Mouse (Mus musculus) kidney, adult 18-20 months (tissue): ENCODE results near the gene Ctsz.

Experiments
- DNase-seq: peaks from one replicate; pipeline ENCODE4 v3.0.0; 2021

The Ctsz gene

DNA sequence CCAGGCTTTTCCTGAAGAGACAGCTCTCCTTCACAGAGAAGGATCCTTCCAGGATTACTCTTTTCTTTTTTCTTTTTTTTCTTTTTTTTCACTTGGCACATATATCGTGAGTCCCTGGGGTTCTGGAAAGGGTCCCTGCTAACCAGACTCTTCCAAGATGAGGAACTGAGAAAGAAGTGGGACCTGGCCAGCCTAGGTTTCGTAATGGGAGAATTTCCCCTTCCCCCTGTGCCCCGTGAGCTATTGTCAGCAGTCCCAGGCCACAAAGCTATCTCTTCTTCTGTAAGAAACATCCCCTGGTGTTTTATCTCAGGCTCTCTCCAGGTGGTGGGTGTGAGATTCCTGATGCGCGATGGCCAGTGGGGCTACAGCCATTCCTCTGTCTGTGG is 605 bp upstream of the Ctsz start:
- no peak for DNase-seq

DNA sequence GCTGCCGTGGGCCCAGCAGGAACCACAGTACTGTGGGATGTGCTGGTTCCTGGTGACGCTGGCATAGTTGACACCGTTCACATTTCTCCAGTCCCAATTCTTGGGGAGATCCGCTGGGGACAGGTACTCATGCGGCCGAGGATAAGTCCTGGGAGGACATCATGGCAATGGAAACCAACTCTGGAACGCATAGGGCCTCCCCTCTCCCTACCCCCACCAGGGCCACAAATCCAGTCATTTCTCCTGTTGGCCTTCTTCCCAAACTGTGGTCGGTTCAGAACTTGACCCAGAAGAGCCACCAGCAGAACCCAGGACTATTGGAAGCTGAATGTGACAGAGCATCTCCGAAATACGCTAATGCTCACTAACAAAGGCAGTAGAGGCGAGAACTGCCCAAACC is 658 bp downstream of the Ctsz start:
- DNase-seq: no peak

DNA sequence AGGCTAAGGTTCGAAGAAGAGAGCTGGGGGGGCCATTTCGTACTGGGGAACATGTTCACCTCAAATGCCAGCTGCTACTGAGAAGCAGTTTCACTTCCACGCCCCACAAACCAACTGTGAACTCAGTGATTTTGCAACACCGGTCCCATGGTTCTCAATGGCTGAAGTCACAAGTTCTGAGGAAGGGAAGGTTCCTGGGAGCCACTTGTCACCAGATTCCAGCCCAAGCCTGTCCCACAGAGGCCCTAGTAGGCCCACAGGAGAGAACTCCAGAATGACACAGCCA is 1.2 kb downstream of the Ctsz start:
- DNase-seq: no peak

DNA sequence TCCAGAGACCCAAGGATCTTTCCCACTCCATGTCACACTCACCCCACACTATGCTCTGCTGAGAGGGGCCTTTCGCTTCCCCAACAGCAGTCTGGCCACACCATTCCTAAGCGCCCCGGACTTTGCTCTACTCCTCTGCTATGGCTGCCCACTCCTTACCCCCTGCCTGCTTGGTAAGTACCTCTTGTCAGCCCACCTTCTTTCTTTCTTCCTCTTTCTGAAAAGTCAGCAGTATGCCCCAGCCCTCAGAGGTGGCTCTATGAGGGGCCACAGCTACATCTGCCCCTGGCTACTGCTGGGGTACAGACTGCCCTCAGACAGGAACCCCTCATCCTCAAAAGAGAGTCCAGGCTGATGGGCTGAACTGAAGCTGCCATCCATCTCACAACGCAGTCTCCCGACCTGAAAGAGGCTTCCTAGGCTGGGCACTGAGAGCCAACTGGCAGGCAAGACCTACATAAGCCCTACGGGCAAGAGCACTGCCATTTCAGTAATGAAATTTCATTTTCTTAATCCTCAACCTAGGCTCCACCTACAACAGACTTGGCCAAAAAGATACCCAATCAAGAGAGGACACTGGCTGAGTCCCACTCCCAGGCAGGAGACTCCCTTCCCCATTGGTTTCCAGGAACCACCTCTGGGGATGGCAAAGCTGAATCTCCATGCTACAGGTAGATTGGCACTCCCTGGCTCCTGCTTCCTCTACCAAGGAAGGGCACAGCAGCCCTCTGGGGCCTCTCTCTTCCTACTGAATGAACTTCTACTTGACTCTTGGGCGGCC is 1.7 kb downstream of the Ctsz start:
- DNase-seq: no peak

DNA sequence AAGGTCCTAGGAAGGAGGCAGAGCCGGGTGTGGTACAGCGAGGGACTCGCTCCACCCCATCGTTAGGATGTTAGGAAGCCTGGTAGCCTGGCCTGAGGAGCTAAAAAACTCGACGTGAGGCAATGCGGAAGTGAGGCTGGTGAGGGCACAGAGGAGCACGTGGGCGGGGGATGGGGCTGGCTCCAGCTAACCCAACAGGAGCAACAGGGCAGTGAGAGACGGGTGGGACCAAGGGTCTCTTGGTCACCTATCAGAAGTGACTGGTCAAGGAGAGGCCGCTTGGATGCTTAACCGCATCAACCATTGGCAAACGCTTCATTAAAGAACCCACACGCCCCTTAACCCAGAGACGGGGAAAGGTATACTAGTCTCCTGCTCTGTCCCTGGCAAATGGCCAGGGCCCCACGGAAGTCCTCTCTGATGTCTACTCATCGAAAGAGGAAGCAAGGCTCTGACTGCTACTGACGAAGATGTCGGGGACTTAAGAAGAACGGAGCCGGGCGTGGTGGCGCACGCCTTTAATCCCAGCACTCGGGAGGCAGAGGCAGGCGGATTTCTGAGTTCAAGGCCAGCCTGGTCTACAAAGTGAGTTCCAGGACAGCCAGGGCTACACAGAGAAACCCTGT is 2.6 kb downstream of the Ctsz start:
- no peak for DNase-seq

DNA sequence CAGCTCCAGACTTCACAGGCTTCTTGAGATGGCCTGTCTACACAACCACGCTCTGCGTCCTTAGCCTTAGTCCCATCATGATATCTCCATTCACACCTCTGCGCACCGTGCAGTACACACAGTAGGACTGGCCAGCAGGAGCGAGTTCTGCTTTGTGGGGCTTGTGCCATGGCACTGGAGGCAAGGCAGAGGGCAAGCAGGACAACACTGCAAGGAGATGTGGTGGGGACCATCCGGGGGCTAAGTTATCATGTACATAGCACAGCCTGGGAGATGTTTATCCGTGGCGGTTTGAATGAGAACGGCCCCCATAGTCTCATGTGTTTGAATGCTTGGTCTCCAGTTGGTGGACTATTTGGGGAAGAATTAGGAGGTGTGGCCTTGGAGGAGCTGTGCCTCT is 3.9 kb downstream of the Ctsz start:
- DNase-seq: no peak

DNA sequence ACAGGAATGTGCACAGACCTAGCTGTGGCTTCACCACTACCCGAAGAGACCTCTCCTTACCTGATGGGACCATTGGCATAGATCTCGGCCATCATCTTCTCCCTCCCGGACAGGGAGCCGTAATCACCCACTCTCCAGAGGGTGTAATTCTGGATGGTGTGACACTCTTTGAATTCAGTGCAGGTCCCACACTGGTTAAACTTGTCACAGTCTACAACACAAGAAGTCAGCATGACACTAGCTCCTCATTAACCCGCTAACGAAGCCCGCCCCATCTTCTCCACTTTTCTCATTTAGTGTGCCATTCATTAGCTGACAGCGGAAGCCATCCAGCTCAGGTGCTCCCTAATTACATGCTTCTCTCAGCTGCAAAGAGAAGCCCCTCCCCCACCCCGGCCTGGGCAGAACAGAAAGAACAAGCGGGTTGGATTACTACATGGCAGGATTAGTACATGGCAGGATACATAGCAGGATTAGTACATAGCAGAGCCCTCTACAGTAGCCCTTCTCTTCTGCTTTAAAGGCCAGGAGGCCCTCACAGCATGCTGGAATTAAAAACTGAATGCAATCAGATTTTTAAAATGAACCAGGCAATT is 9.7 kb downstream of the Ctsz start:
- DNase-seq: no peak

DNA sequence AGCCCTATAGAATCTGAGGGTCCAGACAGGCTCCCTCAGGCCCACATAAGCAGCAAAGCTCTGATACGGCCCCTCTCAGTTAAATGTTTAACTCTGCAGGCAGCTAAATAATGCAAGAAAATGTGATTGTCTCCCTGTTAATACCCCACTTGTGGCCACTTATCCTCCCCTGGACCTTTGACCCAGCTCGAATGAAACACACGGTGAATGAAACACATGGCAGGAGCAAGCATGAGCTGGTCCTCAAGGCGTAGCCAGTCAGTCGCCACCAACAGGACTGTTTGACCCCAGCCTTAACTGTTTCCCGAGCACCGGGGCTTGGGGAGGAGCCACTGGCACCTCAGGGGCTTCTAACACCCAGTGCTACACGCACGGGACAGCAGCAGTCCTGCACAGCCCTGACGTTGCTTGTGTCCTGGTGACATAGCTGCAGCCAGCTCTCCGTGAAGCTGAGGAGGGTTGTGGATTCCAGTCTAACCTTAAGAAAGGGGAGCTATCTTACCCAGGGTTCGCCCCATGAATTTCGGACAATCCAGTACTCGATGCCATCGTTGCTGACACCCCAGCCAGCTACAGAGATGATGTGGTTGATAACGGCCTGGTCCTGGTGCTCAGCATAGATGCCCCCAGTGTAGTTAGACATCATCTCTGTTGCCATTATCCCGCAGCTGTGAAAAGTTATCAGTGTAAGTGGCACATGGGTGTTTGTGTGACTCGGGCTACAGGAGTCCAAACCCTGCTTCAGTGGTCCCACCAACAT is 10.6 kb downstream of the Ctsz start:
- peak; percentile 27 for DNase-seq

DNA sequence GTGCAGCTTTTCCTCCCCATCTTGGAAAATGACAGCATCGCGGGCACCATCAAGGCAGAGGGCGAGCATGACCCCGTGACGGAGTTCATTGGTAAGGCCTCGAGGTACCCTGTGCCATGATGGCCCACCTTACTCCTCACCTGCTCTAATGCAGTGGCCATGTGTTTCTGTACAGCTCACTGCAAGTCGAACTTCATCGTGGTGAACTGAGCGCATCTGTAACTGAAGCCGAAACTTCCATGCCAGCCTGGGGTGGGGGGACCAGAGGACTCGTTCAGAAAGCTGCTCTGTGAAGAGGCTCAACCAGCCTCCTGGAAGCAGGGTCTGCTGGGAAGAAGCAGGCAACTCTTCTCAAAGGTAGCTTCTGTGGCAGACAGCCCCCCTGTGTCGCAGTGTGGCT is 12.0 kb downstream of the Ctsz start:
- DNase-seq: no peak

DNA sequence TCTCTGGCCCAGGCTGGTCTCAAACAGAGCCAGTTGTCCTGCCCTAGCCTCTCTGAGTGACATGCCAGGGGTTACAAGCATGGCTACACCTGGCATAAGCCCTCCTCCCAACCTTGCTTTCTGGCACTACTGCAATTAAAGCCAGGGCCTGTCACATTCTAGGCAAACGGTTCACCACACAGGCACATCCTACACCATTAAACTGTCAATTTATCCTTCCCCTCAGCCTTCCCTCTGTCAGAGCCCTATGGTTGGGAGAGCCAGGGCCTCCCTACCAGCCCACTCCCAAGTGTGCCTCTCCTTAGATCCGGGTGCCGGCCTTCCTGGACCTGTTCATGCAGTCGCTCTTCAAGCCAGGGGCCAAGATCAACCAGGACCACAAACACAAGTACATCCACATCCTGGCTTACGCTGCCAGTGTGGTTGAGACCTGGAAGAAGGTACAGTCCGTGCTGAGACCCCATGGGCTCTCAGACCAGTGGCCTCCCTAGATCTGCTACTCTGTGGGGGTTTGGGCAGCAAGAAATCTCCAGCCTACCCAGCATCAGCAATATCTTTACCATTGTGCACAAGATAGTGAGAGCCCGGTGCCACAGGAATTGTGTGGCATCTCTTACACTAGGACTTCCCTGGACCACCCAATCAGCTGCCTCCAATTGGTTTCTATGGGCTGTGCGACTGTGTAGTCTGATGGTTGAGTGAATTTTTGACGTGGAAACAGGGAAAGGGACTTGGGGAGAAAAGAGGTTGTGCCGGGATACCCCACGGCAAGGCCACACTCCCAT is 14.3 kb downstream of the Ctsz start:
- no peak for DNase-seq

DNA sequence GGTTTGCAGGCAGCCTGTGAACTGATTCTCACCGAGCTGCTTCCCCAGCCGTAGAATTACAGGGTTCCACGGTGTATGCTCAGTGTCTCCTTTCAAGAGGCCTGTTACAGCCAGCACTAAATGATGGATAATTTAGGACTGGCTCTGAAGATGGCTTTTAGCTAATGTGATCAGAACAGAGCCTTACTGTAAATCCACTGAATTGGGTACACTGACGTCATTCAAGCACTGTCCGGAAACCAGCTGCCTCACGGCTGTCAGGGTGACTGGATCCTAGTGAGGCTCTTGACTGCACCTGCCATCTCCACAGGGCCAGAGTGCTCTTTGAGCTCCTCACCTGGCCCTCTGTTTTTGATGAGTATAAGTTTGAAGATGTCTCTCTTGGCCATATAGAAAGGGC is 17.7 kb downstream of the Ctsz start:
- no peak for DNase-seq

DNA sequence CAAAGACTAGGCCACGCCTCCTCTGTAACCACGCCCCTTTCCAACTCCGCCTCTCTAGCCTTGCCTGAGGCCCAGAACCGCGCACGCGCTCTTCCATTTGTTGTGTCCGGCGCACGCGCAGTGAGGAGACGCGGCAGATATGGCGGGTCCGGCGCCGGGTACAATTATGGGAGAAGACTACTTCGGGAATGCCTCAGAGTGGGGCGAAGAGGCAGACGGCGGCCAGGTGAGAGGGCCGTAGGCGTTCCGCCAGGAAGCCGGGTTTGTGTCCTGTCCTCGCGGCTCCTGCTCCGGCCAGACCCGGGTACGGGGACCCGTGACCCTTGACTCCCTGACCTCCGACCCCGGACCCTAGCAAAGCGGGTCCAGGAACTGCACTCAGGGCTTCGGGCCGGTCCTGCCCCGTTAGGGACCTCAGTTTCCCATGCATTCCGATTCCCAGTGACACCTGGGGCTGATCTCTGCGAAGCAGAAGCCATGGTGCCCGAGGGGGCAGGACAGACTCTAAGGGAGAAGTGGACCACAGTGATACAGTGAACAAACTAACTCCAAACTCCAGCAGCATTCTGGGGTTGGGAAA is 23.0 kb downstream of the Ctsz start, which contains the start of gene Nelfcd:
TSS of gene Nelfcd (plus strand) at position 74 of the 580 bp plus-strand sequence.
- peak; percentile 95 for DNase-seq

DNA sequence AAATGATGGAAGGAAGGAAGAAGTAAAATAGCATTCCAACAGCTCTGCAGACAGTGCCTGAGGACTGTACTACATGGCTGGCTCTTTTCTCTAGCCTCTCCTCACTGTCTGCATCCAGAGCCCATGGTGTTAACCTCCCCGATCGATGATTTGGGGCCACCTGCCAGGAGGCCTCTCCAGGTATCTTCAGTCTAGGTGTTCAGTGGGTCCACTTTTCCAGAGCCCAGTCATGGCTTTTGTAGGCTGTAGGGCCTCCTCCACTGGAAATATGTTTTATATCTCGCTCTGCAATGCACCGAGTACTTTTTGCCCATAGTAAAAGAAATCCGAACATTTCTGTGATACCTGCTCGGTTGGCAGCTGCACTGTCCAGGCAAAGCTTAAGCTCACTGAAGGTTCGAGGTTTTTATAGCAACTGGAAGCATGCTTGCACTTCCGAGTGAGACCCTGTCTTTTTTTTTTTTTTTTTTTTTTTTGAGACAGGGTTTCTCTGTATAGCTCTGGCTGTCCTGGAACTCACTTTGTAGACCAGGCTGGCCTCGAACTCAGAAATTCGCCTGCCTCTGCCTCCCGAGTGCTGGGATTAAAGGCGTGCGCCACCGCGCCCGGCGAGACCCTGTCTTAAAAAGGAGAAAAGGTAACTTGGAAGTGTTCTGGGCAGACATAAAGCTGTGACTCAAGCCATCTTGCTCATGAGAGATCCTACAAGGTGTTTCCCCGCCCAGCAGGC is 23.7 kb downstream of the Ctsz start:
- no peak for DNase-seq

DNA sequence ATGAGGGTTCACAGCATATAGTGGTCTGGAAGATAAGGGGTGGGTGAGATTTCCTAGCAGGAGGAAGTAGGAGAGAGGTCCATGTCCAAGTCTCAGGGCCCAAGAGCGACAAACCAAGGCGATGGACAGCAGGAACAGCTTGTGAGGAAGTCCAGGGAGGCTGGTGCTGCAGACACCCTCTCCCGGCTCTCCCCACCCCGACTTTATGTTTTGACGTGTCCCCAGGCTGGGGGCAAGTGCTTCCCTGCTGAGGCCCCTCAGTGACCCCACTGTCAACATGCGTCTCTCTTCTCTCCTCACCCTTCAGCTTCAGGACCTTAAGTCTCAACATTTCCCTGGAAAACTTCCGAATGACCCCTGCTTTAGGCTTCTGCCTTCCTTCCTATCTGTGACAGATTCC is 25.7 kb downstream of the Ctsz start:
- DNase-seq: no peak

DNA sequence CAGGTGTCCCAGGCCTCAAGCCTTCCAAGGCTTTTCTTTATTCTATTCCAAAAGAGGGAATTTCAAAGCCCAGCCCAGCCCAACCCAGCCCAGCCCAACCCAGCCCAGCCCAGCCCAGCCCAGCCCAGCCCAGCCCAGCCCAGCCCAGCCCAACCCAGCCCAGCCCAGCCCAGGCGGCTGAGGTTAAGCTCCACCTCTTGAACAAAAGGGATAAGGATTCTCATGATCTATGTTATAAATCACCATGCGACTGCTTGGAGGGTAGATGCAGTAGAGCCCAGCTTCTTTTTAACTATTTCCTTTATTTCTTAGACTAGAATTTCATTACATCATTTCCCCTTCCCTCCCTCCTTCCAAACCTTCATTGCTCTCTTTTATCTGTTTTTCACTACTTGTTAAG is 28.6 kb downstream of the Ctsz start:
- no peak for DNase-seq

DNA sequence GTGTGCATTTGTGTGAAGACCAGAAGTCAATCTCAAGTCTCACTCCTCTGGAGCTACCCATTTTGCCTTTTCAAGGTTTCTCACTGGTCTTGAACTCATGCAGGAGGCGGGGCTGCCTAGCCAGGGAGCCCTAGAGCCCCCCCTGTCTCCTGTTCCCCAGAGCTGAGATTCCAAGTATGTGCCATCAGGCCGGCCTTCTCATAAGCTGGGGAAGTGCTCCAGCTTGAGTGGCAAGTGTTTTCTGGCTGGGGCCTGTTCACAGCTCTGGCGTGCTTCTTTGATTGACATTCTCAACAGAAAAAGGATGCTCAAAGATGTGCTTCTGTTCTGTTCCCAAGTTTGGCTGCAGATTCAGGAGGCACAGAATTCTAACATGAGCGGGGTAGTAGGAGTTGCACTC is 38.4 kb downstream of the Ctsz start:
- DNase-seq: no peak

DNA sequence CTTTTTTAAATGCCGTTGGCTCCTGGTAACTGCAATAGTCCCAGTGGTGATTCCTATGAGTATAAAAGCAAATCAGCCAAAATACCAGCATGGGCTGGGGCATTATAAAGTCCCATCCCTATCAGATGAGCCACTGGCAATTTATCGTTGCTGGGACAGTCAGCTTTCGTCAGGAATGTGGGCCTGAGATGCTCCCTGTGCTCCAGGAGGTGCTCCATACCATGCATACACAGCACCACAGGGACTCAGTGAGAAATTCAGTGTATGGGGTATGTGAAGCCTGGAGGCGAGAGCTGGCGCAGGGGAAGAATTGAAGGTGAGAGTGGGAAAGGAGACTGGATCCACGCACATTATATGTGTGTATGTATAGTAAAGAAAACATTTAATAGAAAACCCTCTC is 41.0 kb downstream of the Ctsz start:
- no peak for DNase-seq

DNA sequence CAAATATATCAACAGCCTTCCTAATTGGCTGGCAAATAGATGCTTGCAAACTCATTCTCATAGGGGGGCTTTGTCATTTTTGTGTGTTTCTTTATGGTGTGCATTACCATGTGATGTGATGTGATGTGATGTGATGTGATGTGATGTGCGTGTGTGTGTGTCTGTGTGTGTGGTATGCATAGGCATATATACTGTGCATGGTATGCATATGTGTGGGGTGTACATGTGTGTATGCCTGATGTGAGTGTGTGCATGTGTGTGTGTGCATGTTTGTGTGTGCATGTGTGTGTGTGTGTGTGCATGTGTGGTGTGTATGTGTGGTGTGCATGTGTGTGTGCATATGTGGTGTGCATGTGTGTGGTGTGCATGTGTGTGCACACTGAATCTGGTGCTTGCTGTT is 41.8 kb downstream of the Ctsz start:
- no peak for DNase-seq

DNA sequence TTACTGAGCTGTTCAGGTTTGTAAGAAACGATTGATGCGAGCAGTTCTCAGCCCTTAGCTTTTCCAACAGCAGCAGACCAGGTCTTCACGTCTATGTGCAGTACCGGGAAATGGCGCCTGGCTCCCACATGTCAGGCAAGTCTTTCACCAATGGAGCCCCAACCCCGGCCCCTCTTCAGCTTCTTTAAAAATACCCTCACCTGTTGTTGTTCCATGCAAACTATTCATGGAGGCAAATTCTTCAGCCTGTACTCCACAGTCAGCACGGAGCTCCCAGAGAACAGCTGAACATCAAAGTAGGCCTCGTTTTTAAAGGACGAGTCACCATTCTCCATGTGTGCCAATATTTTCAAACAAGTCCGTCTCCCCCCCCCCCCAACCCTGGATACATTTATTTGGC is 42.2 kb downstream of the Ctsz start:
- DNase-seq: no peak

DNA sequence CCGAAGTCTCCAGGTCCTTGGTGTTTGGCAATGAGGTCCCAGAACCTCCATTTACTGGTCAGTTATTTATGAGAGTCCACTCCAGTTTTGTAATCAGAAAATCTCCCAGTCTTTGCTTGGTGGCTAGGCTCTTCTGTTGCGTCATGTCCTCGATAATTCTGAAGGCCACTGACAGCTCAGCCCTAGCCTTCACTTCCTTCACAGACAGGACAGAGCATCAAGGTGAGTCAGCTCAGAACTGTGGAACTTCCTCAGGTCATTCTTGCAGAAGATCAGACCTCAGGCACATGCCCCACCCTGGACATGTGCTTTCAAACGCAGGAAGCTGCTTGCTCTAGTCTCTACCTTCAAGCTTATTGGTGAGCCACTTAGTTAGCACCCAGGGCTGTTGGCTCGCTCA is 45.5 kb downstream of the Ctsz start:
- DNase-seq: no peak

DNA sequence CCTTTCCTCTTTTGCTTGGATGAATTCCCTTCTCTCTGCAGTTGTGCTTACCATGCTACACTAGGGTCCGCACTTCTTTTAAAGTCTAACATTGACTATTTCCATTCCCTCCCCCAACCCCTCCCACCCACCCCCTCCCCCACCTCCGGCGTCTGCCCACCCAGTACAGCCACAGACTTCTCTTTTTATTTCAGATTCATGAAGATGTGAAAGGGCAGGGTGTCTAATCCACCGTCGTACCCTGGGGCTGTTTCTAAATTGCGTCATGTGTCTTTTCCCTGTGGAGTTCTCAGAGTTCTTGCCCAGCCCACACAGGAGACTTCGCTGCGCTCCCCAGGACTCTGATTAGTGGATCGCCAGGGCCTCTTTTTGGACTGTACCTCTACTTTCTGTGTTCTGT is 46.3 kb downstream of the Ctsz start:
- no peak for DNase-seq

DNA sequence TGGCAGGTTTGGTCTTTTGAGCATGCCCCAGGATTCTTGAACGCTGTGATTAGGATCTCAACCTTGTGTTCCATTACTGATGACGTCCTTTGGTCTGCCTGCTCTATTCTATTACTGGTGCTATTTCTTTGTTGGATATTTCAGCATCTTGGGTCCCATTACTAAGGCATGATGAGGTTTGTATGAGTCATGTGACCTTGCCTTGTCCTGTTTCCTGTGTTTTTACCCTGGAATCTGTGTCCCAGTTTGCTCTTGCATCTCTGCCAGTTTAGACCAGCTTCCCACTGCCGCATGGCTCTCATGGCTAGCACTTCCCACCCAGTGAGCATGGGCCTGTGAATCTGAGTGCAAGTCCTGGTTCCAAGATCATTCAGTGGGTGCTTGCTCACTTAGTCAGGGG is 46.9 kb downstream of the Ctsz start:
- DNase-seq: no peak
